Mouse (Mus musculus) olfactory bulb, adult 2 months (tissue): Measurements from ENCODE around the gene Rtel1.

ENCODE experiments used
- CTCF ChIP-seq: fragments of 200-500 bp; IDR thresholded peaks from 2 replicates; pipeline ENCODE4 v1.5.1; 2012; ENCODE audit warnings: low read depth, mild to moderate bottlenecking, low read length, moderate library complexity; ENCODE audit not compliant: insufficient read depth
- POLR2A ChIP-seq: fragments of 200-500 bp; IDR thresholded peaks from 2 replicates; pipeline ENCODE4 v1.6.1; 2012; ENCODE audit warnings: mild to moderate bottlenecking, low read depth, low read length, moderate library complexity; ENCODE audit not compliant: insufficient read depth

DNA sequence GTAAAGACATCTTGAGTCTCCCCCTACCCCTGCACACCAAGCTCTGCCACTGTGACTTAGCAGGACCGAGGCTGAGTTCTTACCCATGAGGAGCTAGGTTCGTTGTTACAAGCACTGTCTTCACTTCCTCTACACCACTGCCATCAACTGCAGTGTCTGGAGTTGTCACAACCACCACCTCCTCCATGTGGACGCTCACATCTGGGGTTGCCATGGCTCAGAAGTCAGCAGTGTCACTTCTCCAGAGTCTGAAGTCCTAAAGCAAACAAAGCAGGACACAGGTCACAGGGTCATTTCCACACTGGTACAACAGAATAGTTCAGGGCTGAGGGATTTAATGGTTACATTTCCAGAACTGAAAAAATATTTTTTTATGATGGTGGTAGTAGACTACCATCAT, 41.7 kb upstream of the Rtel1 start:
- TF ChIP-seq CTCF = no peak
- no peak for TF ChIP-seq POLR2A
